In genomic region chr7:121634236-121634635, GRCm38 (mm10) we compare ENCODE assay signal across 25 mouse cellular contexts.
A peak's percentile ranks its signal among the peaks of the same experiment; 100 is the strongest.
DNase-seq lines count a peak whose midpoint lies in the region; ATAC-seq and TF ChIP-seq lines count a peak whose summit lies in the region.
"Had no signal": no experiment of that assay in that cellular context is flagged by ENCODE, and none has a peak within 500 bp of the region (broad histone marks: within the 10 kb centered on the region; RNA-seq: fewer than 3 reads in every experiment).

No protein-coding gene starts in this region.

- H3K27me3 ChIP-seq in kidney, postnatal 0 days (ENCODE audit: insufficient read depth, low read length): no peaks in the 10 kb centered on the region
- H3K27me3 ChIP-seq: intestine, embryonic 15.5 days; limb, embryonic 15.5 days; liver, embryonic 13.5 days; midbrain, embryonic 15.5 days had no signal

- WGBS in kidney, postnatal 0 days: 56% methylated on average over 3 of the region's 3 CpGs

- DNase-seq in cerebellum, postnatal 10 days: peak; percentile 37 to 44
- no peak for DNase-seq in cerebellum, adult 9-11 months
- peak; percentile 2 for DNase-seq in kidney, postnatal 0 days (ENCODE audit: low spot score)
- DNase-seq in kidney, adult 18-20 months: no peak
- DNase-seq in Muller cell, postnatal 12 days (ENCODE audit: inconsistent ontology term): peak; percentile 86
- peak; percentile 70 for DNase-seq in retina, embryonic 14.5 days (ENCODE audit: low spot score)
- no peak for DNase-seq in frontal cortex, postnatal 25 days (ENCODE audit: low spot score in 2 of 2)
- no peak for DNase-seq in heart, adult 8-10 months (ENCODE audit: low spot score)
- DNase-seq: adrenal gland, postnatal 14 days; cerebellum, adult 18-20 months; cerebellum, postnatal 25 days; gastrocnemius, postnatal 10 days; heart, postnatal 14 days; layer of hippocampus, postnatal 36 days; liver, embryonic 13.5 days; lung, adult 18-20 months; lung, postnatal 10 days had no signal

- no peak for ATAC-seq in kidney, postnatal 0 days (replicated peaks; ENCODE audit: low FRiP score, low read depth)
- ATAC-seq: forebrain, postnatal 0 days; hindbrain, embryonic 16.5 days; intestine, embryonic 15.5 days; midbrain, embryonic 15.5 days had no signal

- no peaks in the 10 kb centered on the region for H3K9me3 ChIP-seq in kidney, postnatal 0 days (replicated peaks; ENCODE audit: low read length)
- H3K9me3 ChIP-seq: forebrain, embryonic 10.5 days; intestine, embryonic 15.5 days; limb, embryonic 10.5 days; limb, embryonic 15.5 days; liver, embryonic 13.5 days; midbrain, embryonic 15.5 days had no signal

- H3K27ac ChIP-seq in kidney, postnatal 0 days: no peak overlapping the region
- H3K27ac ChIP-seq: forebrain, embryonic 10.5 days; hindbrain, embryonic 10.5 days; intestine, embryonic 15.5 days; limb, embryonic 10.5 days; limb, embryonic 15.5 days; liver, embryonic 13.5 days; midbrain, embryonic 15.5 days had no signal

- H3K4me2 ChIP-seq in kidney, postnatal 0 days (ENCODE audit: low read length): no peak overlapping the region
- H3K4me2 ChIP-seq: intestine, embryonic 15.5 days; limb, embryonic 15.5 days; liver, embryonic 13.5 days; midbrain, embryonic 15.5 days had no signal

- H3K9ac ChIP-seq in kidney, postnatal 0 days (ENCODE audit: low read depth, low read length): no peak overlapping the region
- H3K9ac ChIP-seq: forebrain, postnatal 0 days; intestine, embryonic 15.5 days; limb, embryonic 15.5 days; liver, embryonic 13.5 days; midbrain, embryonic 15.5 days had no signal

- no peak overlapping the region for H3K4me3 ChIP-seq in kidney, postnatal 0 days (replicated peaks; ENCODE audit: low read depth, low read length)
- H3K4me3 ChIP-seq: forebrain, embryonic 10.5 days; hindbrain, embryonic 10.5 days; intestine, embryonic 15.5 days; limb, embryonic 10.5 days; limb, embryonic 15.5 days; liver, embryonic 13.5 days; midbrain, embryonic 15.5 days had no signal

- no peaks in the 10 kb centered on the region for H3K36me3 ChIP-seq in kidney, postnatal 0 days (ENCODE audit: insufficient read depth, low read length)
- H3K36me3 ChIP-seq: forebrain, embryonic 10.5 days; hindbrain, embryonic 10.5 days; intestine, embryonic 15.5 days; limb, embryonic 10.5 days; limb, embryonic 15.5 days; liver, embryonic 13.5 days; midbrain, embryonic 15.5 days had no signal

- no peak for TF ChIP-seq CTCF in kidney, postnatal 0 days (IDR thresholded peaks at IDR 0.05; ENCODE audit: low read depth)

- no peaks in the 10 kb centered on the region for H3K4me1 ChIP-seq in kidney, postnatal 0 days (replicated peaks; ENCODE audit: insufficient read depth, low read length)
- H3K4me1 ChIP-seq: intestine, embryonic 15.5 days; limb, embryonic 10.5 days; limb, embryonic 15.5 days; liver, embryonic 13.5 days had no signal

Comparison
In these comparisons a context has a peak if more than half of its experiments do, and no peak if none do; other contexts are left out.
1. DNase-seq: peak in cerebellum, postnatal 10 days (2 of 2), kidney, postnatal 0 days (single experiment), Muller cell, postnatal 12 days (single experiment) and retina, embryonic 14.5 days (single experiment); none in cerebellum, adult 9-11 months (single experiment), kidney, adult 18-20 months (single experiment), frontal cortex, postnatal 25 days (0 of 2) and heart, adult 8-10 months (single experiment).